Mouse (Mus musculus): Measurements from ENCODE around the gene Sdc1. TPM values are rescaled to one million over a fixed set of nuclear protein-coding genes. Genes with fewer than 3 reads are reported as not detected.

The Sdc1 gene
- polyA plus RNA-seq, 1 experiment from 2014 or later, result 79.3 TPM

- H3K36me3 ChIP-seq, result no peaks in the 10 kb centered on the region
- H3K4me1 ChIP-seq, result no peaks in the 10 kb centered on the region
- WGBS, result 91% methylated on average over 6 of the region's 6 CpGs
- H3K27ac ChIP-seq (replicated peaks), result no peak overlapping the region
- no peak overlapping the region for H3K4me2 ChIP-seq (replicated peaks)
- no peak for ATAC-seq (ENCODE audit: low FRiP score, low read depth)
- no peak overlapping the region for H3K4me3 ChIP-seq
- no peaks in the 10 kb centered on the region for H3K27me3 ChIP-seq
- no peak overlapping the region for H3K9ac ChIP-seq (replicated peaks)
- H3K9me3 ChIP-seq, result no peaks in the 10 kb centered on the region
Measured at GRCm38 (mm10) chr12:8831710-8832109, 60.6 kb downstream of the Sdc1 start.

- WGBS, result 78% methylated on average over 7 of the region's 7 CpGs
- no peak for ATAC-seq (ENCODE audit: low FRiP score, low read depth)
- Histone ChIP-seq H3K36me3 (no peaks in the 10 kb centered on the region), H3K4me3 (no peak overlapping the region), H3K9me3 (no peaks in the 10 kb centered on the region), H3K4me2 (replicated peaks) (no peak overlapping the region), H3K27me3 (no peaks in the 10 kb centered on the region), H3K4me1 (no peaks in the 10 kb centered on the region), H3K9ac (replicated peaks) (no peak overlapping the region), H3K27ac (replicated peaks) (no peak overlapping the region)
Measured at GRCm38 (mm10) chr12:8840782-8841325, 69.7 kb downstream of the Sdc1 start.

- no peak for ATAC-seq (ENCODE audit: low FRiP score, low read depth)
- no peaks in the 10 kb centered on the region for H3K27me3 ChIP-seq
- H3K36me3 ChIP-seq, result no peaks in the 10 kb centered on the region
- WGBS, result 88% methylated on average over 7 of the region's 7 CpGs
- H3K9ac ChIP-seq (replicated peaks), result no peak overlapping the region
- no peak overlapping the region for H3K4me2 ChIP-seq (replicated peaks)
- H3K4me1 ChIP-seq, result peaks cover 8% of the 10 kb centered on the region; the same call in 1 of the 2 replicates
- H3K4me3 ChIP-seq, result no peak overlapping the region
- no peaks in the 10 kb centered on the region for H3K9me3 ChIP-seq
- no peak overlapping the region for H3K27ac ChIP-seq (replicated peaks)
Measured at GRCm38 (mm10) chr12:8842725-8843124, 71.6 kb downstream of the Sdc1 start.

Other genes starting within 250 kb of the Sdc1 start
- not detected in 2 replicates for gene Slc7a15, start 172.3 kb upstream of the Sdc1 start, polyA plus RNA-seq (2016; fragmentation: Nextera tagmentation; extraction: Ambion mirVana)
- gene Pum2, start 97.2 kb upstream of the Sdc1 start, polyA plus RNA-seq (2016; fragmentation: Nextera tagmentation; extraction: Ambion mirVana), result 73.3 and 75.6 TPM in 2 replicates
- 189 and 199 TPM in 2 replicates for gene Laptm4a, start 150.3 kb downstream of the Sdc1 start, polyA plus RNA-seq (2016; fragmentation: Nextera tagmentation; extraction: Ambion mirVana)
- gene Matn3, start 176.6 kb downstream of the Sdc1 start, polyA plus RNA-seq (2016; fragmentation: Nextera tagmentation; extraction: Ambion mirVana), result 0.43 and 0.61 TPM in 2 replicates
- 27.1 and 28.2 TPM in 2 replicates for gene Wdr35, start 202.6 kb downstream of the Sdc1 start, polyA plus RNA-seq (2016; fragmentation: Nextera tagmentation; extraction: Ambion mirVana)

Data from midbrain, embryonic 12.5 days (tissue).